Mouse (Mus musculus) bone marrow macrophage, adult 2 months (primary cell): ENCODE results near the gene Tnrc6b. TPM values are rescaled to one million over a fixed set of nuclear protein-coding genes. Genes with fewer than 3 reads are reported as not detected.
"Not testable (repeated sequence)": the region's sequence is repeated elsewhere in the genome, so short reads cannot be mapped to it uniquely, and the experiment has no call there.

ENCODE experiments used
- H3K27ac ChIP-seq: 2 replicates; pipeline ENCODE4 v1.5.1; 2012; ENCODE audit warnings: low read depth, low read length; ENCODE audit not compliant: insufficient read depth
- H3K4me1 ChIP-seq: 2 replicates; pipeline ENCODE4 v1.6.1; 2012; ENCODE audit warnings: low read length; ENCODE audit not compliant: control insufficient read depth, insufficient read depth
- H3K4me3 ChIP-seq: 2 replicates; pipeline ENCODE4 v1.5.1; 2012; ENCODE audit warnings: mild to moderate bottlenecking, low read length, moderate library complexity; ENCODE audit not compliant: insufficient read depth
- CTCF ChIP-seq: IDR thresholded peaks from 2 replicates; pipeline ENCODE4 v1.5.1; 2012; ENCODE audit warnings: low read depth, mild to moderate bottlenecking, low read length, moderate library complexity
- POLR2A ChIP-seq: IDR thresholded peaks from 2 replicates; pipeline ENCODE4 v1.6.1; 2012; ENCODE audit warnings: mild to moderate bottlenecking, low read depth, low read length, borderline replicate concordance
- polyA plus RNA-seq: library from polyadenylated mRNA; stranded (reverse); fragments of >200 nt; gene quantifications from 2 replicates; pipeline ENCODE4 v1.2.4, GENCODE M21; 2012; ENCODE audit not compliant: missing spikeins, insufficient read depth, insufficient read length

The Tnrc6b gene
- polyA plus RNA-seq, 1 experiment: 28.4 TPM

DNA sequence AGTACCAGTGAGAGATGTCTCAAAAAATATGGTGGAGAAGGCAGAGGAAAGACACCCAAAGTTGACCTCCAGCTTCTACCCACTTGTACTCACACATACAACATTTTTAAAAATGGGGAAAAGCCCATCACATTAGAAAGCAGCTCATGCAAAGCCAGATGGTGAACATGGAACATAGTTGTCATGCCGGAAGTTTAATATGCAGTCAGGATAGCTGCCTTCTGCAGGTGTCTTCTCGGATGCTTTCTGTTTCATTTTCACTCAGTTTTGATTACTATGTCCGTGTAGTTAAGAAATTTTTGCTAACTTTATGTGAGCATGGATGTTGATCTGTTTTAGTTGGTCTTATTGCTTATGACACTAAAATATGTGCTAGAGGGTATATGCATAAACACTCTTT is 24.2 kb downstream of the Tnrc6b start:
- Histone ChIP-seq H3K4me1 (peaks cover 3% of the 10 kb centered on the region), H3K4me3 (no peak overlapping the region), H3K27ac (no peak overlapping the region)
- no peak for TF ChIP-seq CTCF
- TF ChIP-seq POLR2A: no peak

GRCm38 (mm10) chr15:80735708-80736107 is 24.6 kb downstream of the Tnrc6b start:
- not testable (repeated sequence) for H3K4me1 ChIP-seq, H3K27ac ChIP-seq, H3K4me3 ChIP-seq

DNA sequence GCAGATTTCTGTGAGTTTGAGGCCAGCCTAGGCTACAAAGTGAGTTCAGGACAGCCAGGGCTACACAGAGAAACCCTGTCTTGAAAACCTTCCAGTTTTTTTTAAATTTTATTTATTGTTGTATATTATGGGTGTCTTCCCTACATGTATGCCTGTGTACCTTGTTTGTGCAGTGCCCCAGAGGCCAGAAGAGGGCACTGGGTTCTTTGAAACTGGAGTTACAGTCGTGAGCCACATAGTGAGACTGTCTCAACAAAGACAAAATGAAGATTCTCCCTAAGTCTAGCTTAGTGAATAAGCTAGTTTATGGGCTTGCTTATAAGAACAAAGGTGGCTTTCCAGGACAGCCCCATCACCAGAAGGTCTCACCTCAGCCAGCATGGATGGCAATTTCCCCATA is 25.4 kb downstream of the Tnrc6b start:
- Histone ChIP-seq H3K4me1 (peaks cover 3% of the 10 kb centered on the region), H3K4me3 (no peak overlapping the region), H3K27ac (no peak overlapping the region)
- TF ChIP-seq CTCF: no peak
- TF ChIP-seq POLR2A: no peak

DNA sequence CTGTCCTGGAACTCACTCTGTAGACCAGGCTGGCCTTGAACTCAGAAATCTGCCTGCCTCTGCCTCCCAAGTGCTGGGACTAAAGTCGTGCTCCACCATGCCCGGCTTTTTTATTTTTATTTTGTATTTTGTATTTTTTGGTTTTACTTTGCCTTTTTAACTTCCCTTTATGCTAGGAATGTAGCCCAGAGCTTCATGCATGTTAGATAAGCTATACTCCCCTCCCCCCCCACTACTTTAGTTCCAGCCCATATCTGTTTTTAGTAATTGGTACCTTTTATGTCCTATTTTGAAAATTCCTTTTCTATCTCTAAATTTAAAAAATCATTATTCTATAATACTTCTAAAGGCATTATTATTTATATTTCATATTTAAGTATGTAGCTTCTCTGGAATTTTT is 27.1 kb downstream of the Tnrc6b start:
- Histone ChIP-seq H3K4me1 (peaks cover 6% of the 10 kb centered on the region), H3K4me3 (no peak overlapping the region), H3K27ac (no peak overlapping the region)
- TF ChIP-seq CTCF (no peak), POLR2A (no peak)

DNA sequence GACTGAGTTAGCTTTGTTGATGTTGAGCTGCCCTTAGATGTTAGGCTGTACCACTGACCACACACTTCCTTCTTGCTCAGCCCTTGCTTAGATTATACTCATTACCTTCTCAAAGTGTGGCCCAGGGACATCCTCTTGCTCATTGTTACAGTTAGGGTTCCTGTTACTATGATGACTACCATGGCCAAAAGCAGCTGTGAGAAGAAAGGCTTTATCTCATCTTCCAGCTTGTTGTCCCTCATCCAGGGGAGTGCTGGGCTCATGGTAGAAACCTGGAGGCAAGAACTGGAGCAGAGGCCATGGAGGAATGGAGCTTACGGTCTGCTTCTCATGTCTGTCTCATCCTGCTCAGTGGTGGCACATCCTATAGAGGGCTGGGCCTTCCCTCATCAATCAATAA is 28.9 kb downstream of the Tnrc6b start:
- TF ChIP-seq POLR2A (no peak), CTCF (no peak)
- Histone ChIP-seq H3K27ac (no peak overlapping the region), H3K4me1 (peaks cover 9% of the 10 kb centered on the region)

DNA sequence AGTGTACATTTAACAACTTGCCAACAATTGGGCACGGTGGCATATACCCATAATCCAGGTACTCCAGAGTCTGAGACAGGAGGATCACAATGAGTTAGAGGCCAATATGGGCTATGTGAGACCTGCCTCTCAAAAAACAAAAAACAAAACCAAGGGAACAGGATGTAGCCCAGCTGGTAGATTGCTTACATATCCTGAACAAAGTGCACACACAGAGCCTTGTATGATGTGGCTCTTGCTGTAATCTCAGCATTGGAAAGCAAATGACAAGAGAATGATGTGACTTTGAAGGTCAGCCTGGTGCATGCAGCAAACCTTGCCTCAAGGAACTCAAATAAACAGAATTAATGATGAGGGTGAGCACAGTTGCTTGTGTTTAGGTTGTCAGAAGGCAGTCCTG is 30.7 kb downstream of the Tnrc6b start:
- Histone ChIP-seq H3K4me3 (no peak overlapping the region), H3K4me1 (peaks cover 9% of the 10 kb centered on the region), H3K27ac (no peak overlapping the region)
- TF ChIP-seq POLR2A (no peak), CTCF (no peak)

More for the DNA sequence above, 28.9 kb downstream of the Tnrc6b start:
- no peak overlapping the region for H3K4me3 ChIP-seq

DNA sequence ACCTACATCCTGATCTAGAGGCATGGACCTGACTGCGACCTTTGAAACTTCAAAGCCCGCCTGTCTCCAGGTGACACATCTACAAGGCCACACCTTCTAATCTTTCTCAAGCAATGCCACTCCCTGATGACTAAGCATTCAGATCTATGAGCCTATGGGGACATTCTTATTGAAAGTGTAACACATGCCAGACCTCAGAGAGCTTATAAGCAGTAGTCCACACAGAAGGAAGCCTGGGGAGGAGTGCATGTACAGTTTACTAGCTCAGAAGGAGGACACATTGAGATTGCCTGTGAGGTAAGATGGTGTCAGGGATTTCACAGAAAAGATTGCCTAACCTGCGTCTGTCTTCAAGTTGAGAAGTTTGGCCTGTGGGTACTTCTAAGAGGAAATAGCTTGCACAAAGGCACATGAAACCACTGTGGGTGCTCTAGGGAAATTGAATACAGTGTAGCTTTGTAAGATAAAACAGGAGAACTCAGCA is 31.9 kb downstream of the Tnrc6b start:
- H3K4me3 ChIP-seq: no peak overlapping the region
- TF ChIP-seq POLR2A: no peak
- TF ChIP-seq CTCF: no peak
- no peak overlapping the region for H3K27ac ChIP-seq
- 0 out of 2 replicates have a peak, but pooled peaks cover 6% of the 10 kb centered on the region for H3K4me1 ChIP-seq

DNA sequence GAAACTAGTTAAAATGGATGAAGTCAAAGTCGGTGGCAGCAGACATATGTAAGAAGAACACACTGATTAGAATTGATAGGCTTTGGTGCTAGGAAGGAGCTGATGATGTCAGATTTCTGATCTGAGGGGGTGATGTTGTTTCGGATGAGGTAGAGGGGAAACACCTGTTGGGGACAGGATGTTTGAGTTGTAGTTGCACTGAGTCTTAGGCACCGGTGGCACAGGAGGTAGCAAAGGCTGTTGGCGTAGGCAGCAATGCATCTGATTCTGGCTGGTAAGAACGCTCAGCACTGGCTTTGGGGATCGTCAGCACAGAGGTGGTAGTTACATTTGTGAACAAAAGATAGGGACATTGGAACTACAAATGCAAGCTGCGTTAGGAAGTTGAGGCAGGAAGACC is 32.5 kb downstream of the Tnrc6b start:
- H3K27ac ChIP-seq: no peak overlapping the region
- no peak for TF ChIP-seq CTCF
- TF ChIP-seq POLR2A: no peak
- no peak overlapping the region for H3K4me3 ChIP-seq
- H3K4me1 ChIP-seq: 0 out of 2 replicates have a peak, but pooled peaks cover 6% of the 10 kb centered on the region

GRCm38 (mm10) chr15:80744667-80745422 is 33.7 kb downstream of the Tnrc6b start:
- H3K4me1 ChIP-seq: 0 out of 2 replicates have a peak, but pooled peaks cover 6% of the 10 kb centered on the region
- no peak overlapping the region for H3K4me3 ChIP-seq
- no peak overlapping the region for H3K27ac ChIP-seq
- no peak for TF ChIP-seq POLR2A
- TF ChIP-seq CTCF: no peak

DNA sequence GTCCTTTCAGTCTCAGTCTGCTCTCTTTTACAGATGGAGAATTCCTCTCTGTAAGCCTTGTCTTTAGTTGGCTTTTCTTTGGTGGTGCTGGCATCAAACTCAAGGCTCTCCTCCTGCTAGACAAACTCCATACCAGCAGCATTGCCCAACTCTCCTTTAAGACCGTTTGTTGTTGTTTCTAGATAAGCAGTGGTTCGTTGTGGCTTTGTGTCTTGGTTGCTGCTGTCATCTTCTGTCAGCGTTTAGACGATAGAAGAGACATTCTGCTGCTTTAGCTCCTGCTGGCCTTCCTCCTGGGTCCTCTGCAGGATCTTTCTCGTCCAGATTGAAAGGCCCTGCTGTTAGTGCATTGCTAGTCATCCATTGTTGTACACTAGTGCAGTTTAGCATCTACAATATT is 37.9 kb downstream of the Tnrc6b start:
- Histone ChIP-seq H3K4me3 (no peak overlapping the region), H3K4me1 (no peaks in the 10 kb centered on the region), H3K27ac (no peak overlapping the region)
- TF ChIP-seq POLR2A (no peak), CTCF (no peak)
